Mouse (Mus musculus) kidney, adult 11 months (tissue): ENCODE results near the gene Thtpa.

Experiments
- DNase-seq: peaks from one replicate; pipeline ENCODE4 v3.0.0; 2022

Gene Thtpa

GRCm38 (mm10) chr14:55106990-55107389 lies 12.4 kb downstream of the Thtpa start:
- DNase-seq: no peak

GRCm38 (mm10) chr14:55108202-55108870 lies 13.8 kb downstream of the Thtpa start:
- no peak for DNase-seq

- no peak for DNase-seq
These were observed 14.7 kb downstream of the Thtpa start for GRCm38 (mm10) chr14:55109048-55109873.

DNA sequence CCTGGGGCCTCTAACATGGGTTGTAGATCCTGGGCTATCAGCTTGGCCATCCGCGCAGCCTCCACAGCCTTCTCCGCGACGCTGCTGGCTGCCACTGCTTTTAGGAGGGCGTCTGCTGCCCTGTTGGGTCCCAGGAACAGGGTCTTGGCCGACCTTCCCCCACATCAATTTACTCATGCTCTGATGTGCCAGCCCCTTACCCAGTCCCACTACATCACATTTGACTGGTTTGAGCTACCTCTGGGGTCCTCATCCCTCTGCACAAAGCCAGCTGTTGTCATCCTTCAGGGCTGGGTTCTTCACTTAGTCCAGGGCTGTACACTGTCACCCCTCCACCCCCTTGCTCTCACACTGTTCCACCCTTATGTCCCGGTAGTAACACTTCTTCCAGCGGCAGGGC lies 15.5 kb downstream of the Thtpa start:
- DNase-seq: no peak

DNA sequence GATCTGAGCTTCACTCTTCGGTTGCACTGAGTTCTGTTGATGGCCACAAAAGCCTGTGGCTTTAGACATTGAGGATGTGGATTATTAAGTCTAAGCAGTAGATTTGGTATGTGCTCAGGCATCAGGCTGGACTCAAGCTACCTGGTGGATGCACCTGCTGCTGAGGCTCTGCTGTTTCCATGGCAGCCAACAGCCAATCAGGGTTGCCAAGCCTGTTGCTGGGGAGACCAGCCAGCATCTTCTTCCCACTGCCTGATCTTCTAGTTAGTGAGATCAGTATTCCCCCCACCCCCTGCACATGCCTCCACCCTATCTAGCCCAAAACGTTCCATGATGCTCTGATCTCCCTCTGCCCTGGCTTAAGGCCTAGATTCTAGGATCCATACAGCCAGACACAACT lies 17.1 kb downstream of the Thtpa start:
- DNase-seq: no peak

DNA sequence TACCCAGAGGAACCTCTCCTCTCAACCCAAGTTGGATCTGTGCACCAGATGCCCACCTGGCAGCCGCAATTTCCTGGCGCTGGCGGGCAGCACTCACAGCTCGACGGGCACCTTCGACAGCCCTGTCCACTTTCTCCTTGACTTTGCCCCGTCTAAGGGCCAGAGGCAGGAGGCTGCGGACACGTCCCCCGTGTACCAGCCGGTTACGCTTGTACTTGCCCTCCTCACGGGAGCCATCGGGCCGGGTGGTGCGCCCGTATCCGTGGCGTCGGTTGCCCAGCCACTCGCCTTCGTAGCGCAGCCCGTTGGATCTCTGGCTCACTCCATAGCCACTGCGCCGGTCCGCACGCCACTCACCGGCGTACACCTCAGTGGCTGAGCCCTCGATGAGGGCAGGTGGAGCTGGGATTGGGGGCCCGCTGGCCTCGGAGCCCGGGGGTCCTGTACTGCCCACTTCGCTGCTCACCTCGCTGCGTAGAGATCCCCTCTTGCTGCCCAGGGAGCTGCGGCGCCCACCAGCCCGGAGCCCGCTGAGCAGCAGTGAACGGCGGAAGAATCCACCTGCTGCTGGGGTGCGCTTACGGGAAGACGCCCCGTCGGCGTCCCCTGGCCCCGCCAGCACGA lies 18.9 kb downstream of the Thtpa start:
- no peak for DNase-seq

DNA sequence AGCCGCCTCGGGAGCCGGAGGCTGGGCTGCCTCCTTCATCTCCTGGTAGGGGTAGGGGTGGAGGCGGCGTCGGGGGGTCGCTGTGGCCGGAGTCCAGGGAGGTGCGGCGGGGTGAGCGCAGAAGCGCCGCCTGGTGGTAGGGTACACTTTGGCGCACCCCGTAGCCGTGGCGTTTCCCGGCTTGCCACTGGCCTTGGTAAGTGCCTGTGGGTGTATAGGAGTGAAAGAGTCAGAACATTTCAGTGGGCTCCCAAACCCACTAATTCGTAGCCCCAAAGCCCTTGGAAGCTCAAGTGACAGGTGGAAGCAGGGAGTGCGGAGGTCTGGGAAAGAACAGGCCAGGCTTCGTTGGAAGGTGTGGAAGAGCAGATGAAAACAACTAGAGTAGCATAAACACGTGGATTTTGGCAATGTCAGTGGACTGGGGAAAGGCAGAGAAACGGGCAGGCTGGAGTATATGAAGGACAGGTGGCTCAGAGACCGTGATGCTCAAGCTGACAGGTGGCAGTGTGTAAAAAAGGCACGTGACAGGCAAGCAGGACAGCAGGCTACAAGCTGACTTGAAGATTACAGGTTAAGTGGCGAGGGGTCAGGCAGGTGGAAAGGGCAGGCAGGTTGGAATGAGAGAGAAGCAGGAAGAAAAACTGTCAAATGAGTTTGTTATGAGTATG lies 19.5 kb downstream of the Thtpa start:
- no peak for DNase-seq

GRCm38 (mm10) chr14:55114759-55115701 lies 20.4 kb downstream of the Thtpa start:
- DNase-seq: peak; percentile 29

GRCm38 (mm10) chr14:55115846-55116245 lies 21.3 kb downstream of the Thtpa start:
- DNase-seq: no peak

- no peak for DNase-seq
These were observed 22.0 kb downstream of the Thtpa start, which contains the start of gene Jph4 for GRCm38 (mm10) chr14:55116425-55117200. Gene Jph4 (minus strand): TSS chr14:55116935.

DNA sequence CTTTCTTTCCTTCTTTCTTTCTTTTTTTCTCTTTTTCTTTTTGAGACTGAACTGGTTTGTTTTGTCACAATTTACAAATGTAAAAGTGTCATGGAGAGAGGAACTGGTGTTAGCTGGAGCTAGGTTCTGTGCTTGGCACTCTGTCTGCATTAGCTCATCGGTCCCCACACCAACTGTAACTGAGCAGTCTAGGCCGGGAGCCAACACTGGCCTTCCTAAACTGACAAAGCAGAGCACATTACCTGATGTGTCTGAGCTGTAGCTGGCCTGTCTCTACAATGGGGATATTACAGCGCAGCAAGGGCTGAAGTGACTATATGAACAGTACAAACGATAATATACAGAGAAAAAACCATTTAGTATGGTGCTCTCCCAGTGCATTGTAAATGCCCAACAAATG lies 24.3 kb downstream of the Thtpa start:
- no peak for DNase-seq

DNA sequence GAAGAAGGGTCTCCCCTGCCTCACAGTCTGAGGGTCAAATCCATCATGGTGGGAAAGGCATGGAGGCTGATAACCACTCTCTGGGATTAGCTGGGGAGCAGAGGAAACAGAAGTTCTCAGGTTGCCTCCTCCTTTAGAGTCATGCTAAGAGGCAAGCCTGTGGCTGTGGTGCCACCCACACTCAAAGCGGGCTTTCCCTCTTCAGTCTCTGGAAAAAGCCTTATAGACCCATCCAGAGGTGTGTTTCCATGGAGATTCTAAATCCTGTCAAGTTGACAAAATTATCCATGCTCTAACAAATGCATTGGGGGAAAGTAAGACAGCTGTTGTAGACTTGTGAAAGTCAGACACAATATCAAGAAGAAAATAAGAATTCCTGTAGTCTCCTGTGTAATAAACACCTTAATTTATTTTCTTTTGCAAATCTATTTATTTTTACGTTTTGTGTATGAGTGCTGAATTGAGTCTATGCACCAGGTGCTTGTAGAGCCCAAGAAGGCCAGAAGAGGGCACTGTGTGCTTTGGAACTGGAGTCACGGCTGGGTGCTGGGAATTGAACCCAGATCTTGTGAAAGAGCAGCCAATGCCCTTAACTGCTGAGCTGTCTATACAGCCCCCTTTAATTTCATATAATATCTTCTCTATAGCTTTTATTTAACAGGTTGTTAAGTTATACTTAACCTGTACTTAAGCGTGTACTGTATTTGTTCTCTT lies 25.0 kb downstream of the Thtpa start:
- DNase-seq: no peak

DNA sequence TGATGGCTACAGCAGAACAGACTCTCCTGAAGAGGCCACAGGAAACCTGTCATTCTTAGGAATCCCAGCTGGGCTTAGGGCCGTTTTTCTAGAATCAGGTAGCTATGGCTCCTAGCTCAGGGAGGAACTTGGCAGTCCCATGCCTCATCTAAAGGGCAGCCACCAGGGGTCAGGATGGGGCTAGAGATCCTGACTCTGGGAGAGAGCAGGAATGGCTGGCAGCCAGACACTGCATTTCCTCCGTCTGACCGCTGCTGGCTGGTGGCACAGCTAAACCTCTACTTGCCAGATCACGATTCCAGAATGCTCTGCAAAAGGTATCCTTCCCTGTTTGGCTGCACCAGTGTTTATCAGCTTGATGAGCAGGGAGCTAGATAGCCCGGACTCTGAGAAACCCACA lies 27.4 kb downstream of the Thtpa start:
- peak; percentile 66 for DNase-seq

- DNase-seq: no peak
These were observed 27.8 kb downstream of the Thtpa start for GRCm38 (mm10) chr14:55122359-55122758.

DNA sequence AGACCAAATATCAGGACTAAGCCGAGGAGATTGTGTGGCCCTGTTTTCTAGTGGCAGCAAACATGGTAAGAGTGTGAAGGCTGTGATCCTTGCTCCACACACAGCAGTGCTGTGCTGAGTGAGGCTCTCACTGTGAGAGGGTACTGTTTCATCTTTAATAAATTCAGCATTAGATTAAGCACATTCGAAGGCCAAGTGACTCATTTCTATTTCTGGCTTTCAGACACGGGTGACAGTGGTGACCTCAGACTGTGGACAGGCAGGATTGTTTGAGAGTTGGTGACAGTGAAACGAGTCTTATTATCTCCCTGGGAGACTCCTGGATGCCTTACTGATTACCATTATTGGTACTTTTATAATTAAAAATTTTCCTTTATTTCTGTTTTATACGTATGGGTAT lies 31.1 kb downstream of the Thtpa start:
- DNase-seq: no peak

GRCm38 (mm10) chr14:55126521-55126920 lies 31.9 kb downstream of the Thtpa start:
- DNase-seq: no peak

DNA sequence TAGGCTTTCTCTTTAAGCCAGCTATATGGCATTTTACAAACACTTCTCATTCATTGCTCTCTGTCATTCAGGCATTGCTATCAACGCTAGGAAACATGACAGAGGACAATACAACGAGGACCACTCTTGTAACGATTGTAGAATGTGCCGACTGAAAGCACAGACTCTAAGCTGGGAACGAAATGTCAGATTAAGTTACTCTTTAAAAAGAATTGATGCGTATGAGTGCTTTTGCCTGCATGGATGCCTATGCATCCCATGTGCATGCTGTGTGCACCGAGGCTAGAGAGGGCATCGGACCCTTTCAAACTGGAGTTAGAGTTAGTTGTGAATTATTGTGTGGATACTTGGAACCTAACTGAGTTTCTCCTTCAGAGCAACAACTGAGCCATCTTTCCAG lies 41.1 kb downstream of the Thtpa start:
- DNase-seq: no peak

GRCm38 (mm10) chr14:55139313-55139712 lies 44.7 kb downstream of the Thtpa start:
- DNase-seq: no peak

DNA sequence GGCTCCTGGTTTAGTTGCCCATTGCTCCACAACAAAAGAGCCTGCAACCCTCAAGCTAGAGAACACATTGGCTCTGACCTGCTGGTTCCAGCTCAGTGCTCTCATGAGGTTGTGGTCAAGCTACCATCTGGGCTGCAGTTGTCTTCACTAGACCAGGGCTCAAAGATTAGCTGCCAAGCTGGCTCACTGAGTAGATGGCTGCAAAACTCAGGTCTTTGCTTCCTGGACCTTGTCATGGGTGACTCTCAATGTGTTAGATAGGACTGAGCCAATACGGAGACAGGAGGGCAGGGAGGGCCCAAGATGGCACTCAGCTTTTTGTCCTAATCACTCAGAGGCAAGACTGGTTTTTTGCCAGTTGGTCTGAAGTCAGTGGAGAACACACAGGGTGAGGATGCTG lies 51.7 kb downstream of the Thtpa start:
- no peak for DNase-seq

GRCm38 (mm10) chr14:55146829-55147401 lies 52.3 kb downstream of the Thtpa start:
- peak; percentile 4 for DNase-seq
